Mouse (Mus musculus): ENCODE data around the gene Slc22a19. TPM values are rescaled to one million over a fixed set of nuclear protein-coding genes. Genes with fewer than 3 reads are reported as not detected.
"Not testable (repeated sequence)": the region's sequence is repeated elsewhere in the genome, so short reads cannot be mapped to it uniquely, and the experiment has no call there.

The Slc22a19 gene
- total RNA-seq (2021): not detected
- long read RNA-seq, experiment 1: 0 reads
- long read RNA-seq, experiment 2: 0 reads

DNA sequence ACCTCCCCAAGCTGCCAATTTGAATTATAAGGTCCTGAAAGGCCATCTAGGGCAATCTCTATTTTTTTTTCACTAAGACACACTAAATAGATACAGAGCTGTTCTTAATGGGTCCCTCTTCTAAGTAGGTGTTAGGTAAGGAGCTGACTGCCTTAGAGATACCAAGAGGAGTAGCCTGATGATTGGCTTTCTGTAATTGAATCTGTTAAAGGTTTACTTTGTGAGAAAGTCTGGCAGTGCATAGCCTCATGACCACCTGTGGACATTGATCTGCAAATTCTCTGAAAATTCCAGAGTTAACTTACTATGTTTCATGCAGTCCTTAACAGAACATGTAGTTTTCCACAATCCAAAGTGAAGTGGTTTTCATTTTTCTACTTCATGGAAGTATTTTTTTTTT lies at the start of gene Slc22a19:
Gene Slc22a19, minus strand, starts transcription at position 163 of the 400 bp plus-strand sequence.
- no peak for DNase-seq

DNA sequence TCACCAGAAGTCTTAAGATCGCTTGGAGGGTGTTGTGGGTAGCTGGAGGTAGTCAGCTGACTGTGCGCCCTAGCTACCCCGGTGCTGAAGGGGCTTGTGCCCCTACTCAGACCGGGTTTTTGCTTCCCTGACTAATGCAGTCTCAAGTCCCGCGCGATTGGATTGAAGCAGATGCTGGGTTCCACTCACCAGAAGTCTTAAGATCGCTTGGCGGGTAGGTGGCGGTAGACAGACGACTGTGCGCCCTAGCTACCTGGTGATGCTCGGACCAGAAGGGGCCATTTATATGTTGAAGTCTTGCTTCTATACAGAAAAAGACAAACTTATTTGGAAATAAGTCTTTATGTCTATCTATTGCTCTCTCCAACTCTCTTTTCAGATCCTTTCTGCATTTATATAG lies 42.3 kb upstream of the Slc22a19 start:
- DNase-seq: not testable (repeated sequence)

DNA sequence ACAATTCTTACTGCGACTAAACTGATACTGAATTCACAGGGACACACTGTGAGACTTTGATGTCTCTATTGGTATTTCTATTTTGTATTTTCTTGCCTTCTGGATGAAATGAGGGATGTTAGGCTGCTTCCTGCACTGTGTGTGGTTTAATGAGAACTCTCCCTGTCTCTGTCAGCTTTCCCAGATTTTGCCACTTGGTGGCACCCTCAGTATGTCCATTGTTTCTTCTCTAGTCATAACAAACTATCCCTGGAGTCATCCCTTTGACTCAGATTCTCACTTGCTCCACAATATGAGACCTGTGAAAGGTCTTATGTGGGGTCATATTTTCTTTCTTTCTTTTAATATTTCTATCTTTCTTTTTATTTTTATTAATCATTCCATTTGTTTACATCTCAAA lies 18.4 kb upstream of the Slc22a19 start:
- peak in 1 of 2 experiments; percentile 2 for DNase-seq

DNA sequence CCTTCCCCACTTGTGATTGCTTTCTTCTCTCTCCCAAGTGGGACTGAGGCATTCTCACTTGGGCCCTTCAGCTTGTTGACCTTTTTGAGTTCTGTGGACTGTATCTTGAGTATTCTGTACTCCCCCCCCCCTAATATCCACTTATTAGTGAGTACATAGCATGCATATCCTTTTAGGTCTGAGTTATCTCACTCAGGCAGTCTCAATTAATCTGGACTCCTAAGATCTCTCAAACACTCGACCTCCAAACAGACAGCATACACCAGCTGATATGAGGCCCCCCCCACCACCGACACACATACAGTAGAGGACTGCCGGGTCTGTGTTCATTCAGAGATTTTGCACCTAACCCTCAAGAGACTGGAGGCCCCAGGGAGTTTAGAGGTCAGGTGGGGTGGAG lies 18.0 kb downstream of the Slc22a19 start:
- DNase-seq: not testable (repeated sequence)

DNA sequence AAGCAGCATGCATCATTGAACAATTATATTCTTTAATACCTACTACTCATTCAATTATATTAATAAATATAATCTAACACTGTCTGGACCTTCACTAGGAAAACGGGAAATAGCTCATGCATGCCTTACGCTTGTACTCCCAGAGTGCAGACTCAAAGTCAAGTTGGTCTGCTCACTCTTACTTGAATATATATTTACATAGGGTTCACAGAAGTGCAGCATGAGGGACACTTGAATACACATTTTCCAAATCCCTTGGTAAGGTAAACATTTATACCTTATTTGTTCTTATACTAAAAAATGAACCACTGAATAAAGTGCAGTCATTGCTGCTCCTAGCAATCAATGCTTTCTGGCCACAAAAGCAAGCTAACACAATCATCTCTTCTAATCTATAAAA lies 19.9 kb downstream of the Slc22a19 start:
- no peak for DNase-seq

DNA sequence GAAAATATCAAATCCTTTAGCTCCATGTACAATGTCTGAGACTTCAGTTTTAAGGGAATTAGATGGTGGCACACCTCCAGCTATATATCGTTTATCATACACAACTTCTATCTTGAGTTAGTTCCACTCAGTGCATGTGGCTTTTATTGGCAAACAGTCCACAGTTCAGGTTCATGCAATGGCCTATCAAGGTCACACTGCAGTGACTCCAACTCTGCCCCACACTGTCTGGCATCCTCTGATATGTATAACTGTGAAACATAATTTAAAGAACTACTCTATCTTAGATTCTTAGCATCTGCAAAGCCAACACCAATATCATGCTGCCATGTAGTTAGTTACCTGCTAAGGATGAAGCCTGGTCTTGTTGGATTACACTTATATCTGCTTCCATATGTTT lies 23.1 kb downstream of the Slc22a19 start:
- no peak for DNase-seq

DNA sequence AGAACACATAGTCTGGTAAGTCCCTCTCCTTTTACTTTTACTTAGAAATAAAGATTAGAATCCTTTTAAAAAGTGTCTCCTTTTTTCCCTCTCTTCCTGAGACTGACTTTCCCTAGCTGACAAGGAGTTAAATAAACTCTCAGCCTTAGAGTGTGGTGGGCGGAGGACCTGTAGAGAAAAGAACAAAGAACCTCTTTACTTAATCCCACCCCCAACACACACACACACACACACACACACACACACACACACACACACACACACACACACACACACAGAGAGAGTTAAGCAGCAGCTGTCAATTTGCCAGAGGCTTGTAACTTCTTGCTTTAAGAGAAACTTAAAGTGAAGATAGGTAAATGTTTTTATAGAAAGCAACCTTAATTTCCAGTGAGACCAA lies 39.1 kb downstream of the Slc22a19 start:
- no peak for DNase-seq

DNA sequence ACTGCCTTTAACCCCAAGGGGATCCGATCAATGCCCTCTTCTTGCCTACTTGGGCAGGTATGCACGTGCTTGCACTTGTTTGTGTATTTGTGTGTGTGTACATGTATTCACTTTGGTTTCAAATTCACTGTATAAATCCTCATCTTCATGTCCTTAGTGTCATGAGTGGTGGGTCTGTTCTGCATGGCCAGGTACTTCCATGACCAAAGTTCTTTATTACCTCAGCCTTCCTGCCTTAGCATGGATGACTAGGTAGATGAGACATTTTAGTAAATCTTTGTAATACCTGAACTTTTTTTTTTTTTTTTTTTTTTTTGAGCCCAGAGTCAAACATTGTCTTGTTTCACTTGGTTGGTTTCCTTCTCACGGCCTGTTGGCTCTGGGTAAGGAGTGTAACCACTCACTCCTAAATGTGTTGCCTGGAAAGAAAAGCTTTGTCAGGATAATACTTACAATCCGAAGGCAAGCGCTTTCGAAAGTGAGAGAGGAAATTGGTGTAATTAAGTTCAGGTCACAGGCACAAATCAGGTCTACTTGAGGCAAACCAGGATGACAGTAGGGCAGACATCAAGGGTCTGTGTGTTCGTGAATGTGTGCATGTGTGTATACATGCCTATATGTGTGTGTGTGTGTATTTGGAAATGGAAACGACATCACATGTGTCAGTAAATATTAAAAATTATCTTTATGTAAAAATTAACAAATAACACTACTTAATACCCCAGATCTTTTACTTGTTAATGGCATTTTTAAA lies 62.0 kb downstream of the Slc22a19 start:
- no peak for DNase-seq

DNA sequence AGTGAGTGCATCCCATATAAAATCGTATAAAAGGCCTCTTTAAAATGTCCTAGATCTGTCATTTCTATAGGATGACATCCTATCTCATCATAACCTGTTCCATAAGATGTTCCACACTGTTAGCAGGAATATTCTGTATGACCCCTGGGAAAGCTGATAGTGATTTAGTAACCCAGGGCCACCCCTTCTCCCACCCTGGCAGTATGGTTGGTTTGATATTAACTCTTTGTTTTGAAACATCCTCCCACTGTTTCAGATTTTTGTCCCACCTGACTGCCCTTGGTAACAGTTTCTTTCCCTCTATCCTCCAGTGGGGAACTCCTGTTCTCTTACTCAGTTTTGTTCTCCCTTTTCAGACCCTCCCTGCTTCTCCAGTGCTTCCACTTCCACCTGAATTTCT lies 77.3 kb downstream of the Slc22a19 start:
- no peak for DNase-seq

DNA sequence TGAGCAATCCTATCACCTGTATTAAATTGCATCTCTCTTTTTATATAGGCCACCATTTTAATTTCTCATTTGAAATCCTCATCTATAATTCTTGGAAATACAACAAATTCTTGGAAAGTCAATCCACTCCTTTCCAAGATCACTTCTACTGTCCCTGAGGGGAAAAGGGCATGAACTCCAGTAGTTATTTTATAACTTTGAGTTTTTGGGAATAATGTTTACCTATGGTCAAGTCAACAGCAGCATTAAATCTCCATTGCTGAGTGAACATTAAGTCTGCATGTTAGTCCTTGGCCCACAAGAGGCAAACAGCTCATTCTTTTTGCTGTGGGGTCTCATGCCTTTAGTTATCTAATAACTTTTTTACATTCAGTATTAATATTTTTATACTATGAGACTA lies 78.1 kb downstream of the Slc22a19 start:
- no peak for DNase-seq

Other genes with a start within 250 kb of the Slc22a19 start
- 100 to 1,000 TPM; 138 to 141 TPM for gene Rtn3, start 228.0 kb downstream of the Slc22a19 start, total RNA-seq (2021)
- gene Atl3, start 217.3 kb downstream of the Slc22a19 start, total RNA-seq (2021): 100 to 1,000 TPM in 1 of 2 experiments, 10 to 100 TPM in 1; 98.3 to 159 TPM
- 10 to 100 TPM; 54.2 to 78.7 TPM for gene Pla2g16, start 153.9 kb downstream of the Slc22a19 start, total RNA-seq (2021)
- gene Lgals12, start 104.1 kb downstream of the Slc22a19 start, total RNA-seq (2021): 10 to 100 TPM; 21.0 to 38.8 TPM
- under 1 TPM; 0.26 to 0.70 TPM for gene Hrasls5, start 98.8 kb downstream of the Slc22a19 start, total RNA-seq (2021)
- gene Slc22a26, start 91.4 kb upstream of the Slc22a19 start, total RNA-seq (2021): not detected

Measured in adrenal gland, postnatal 36 days (tissue).